Mouse (Mus musculus): Measurements from ENCODE around the gene Rora. TPM values are rescaled to one million over a fixed set of nuclear protein-coding genes. Genes with fewer than 3 reads are reported as not detected.

The Rora gene
- polyA plus RNA-seq, 1 experiment from 2014 or later, result 12.5 TPM

DNA sequence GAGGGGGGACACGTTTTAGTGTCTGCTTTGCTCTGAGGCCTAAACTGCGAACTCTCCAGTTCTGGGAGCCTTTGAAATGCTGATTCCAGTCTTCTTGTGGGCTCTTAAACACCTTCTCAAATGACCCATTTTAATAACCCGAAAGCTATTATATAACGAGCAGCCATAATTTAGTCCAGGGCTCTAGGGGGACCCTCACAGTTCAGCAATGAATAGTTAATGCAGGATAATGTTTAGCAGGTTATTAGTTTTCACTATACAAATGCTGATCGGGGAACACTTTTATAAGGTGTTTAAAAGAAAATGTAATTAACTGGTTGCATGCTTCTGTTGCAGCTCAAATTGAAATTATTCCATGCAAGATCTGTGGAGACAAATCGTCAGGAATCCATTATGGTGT lies 694.2 kb downstream of the Rora start:
- Histone ChIP-seq H3K4me1 (peaks cover 5% of the 10 kb centered on the region; the same call in 1 of the 2 replicates), H3K9me3 (no peaks in the 10 kb centered on the region), H3K9ac (no peak overlapping the region), H3K4me3 (no peak overlapping the region), H3K36me3 (no peaks in the 10 kb centered on the region), H3K27ac (no peak overlapping the region), H3K27me3 (no peaks in the 10 kb centered on the region), H3K4me2 (replicated peaks) (no peak overlapping the region)
- ATAC-seq (ENCODE audit: insufficient number of reproducible peaks, insufficient read depth, low FRiP score, low TSS enrichment), result no peak
- 38% methylated on average over 6 of the region's 6 CpGs for WGBS

DNA sequence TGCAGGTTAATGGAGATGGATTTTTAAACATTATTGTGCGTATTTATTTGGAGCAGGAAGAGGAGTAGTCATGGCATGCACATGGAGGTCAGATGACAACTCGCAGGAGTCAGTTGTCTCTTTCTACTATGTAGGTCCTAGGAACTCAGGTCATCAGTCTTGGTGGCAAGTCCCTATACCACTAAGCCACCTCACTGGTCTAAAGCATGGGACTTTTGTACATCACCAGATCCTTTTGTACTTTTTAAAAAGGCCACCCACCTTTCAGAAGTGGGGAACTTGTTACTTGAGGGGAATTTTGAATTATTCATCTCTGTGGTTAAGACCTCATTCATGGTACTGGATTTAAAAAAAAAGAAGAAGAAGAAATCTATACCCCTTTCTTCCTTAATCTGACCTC lies 696.0 kb downstream of the Rora start:
- H3K4me1 ChIP-seq, result peaks cover 5% of the 10 kb centered on the region; the same call in 1 of the 2 replicates
- no peak overlapping the region for H3K4me3 ChIP-seq
- H3K4me2 ChIP-seq (replicated peaks), result no peak overlapping the region
- H3K27me3 ChIP-seq, result no peaks in the 10 kb centered on the region
- WGBS, result 86% methylated on average over 2 of the region's 2 CpGs
- H3K9me3 ChIP-seq, result no peaks in the 10 kb centered on the region
- ATAC-seq (ENCODE audit: insufficient number of reproducible peaks, insufficient read depth, low FRiP score, low TSS enrichment), result no peak
- no peaks in the 10 kb centered on the region for H3K36me3 ChIP-seq
- H3K27ac ChIP-seq, result no peak overlapping the region
- no peak overlapping the region for H3K9ac ChIP-seq

DNA sequence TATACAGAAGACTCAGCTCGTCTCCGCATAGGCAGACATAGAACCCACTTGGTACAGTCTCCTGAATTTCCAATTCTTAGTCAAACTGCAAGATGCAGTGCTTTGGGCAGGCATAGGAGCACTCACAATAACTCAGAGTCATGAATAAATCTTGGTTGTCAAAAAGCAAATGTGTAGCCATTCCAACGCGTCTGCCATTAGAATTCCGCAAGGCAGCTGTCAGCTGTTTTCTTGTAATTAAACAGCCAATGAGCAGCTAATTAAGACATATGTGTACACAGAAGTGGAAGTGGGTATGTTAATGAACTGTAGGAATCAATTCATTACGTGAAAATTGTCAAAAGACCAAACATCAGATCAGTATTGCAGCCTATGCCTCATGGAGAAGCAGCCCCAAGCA lies 700.6 kb downstream of the Rora start:
- WGBS, result 88% methylated on average over 6 of the region's 6 CpGs
- no peak overlapping the region for H3K4me3 ChIP-seq
- H3K4me1 ChIP-seq, result peaks cover 8% of the 10 kb centered on the region; the same call in 1 of the 2 replicates
- H3K9me3 ChIP-seq, result no peaks in the 10 kb centered on the region
- no peak overlapping the region for H3K9ac ChIP-seq
- ATAC-seq (ENCODE audit: insufficient number of reproducible peaks, insufficient read depth, low FRiP score, low TSS enrichment), result no peak
- no peak overlapping the region for H3K27ac ChIP-seq
- H3K36me3 ChIP-seq, result no peaks in the 10 kb centered on the region
- no peaks in the 10 kb centered on the region for H3K27me3 ChIP-seq
- no peak overlapping the region for H3K4me2 ChIP-seq (replicated peaks)

DNA sequence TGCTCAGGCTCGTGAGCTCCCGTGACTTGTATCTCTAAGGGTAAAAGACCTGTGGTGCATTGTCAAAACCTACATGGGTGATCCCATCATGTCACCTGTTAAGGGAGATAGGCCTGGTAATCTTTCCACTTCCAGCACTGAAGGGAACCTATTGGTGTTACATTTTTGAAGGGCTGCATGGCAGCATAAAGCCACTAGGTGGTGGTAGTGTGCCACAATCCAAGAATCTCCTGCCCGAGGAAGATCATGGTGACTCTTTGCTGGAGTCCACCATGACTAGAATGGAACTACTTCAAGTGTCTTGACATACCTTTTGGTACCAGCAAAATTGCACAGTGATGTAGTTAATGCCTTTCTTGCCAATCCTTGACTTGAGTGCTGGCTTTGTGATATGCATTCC lies 704.2 kb downstream of the Rora start:
- Histone ChIP-seq H3K4me1 (peaks cover 8% of the 10 kb centered on the region; the same call in 1 of the 2 replicates), H3K9me3 (no peaks in the 10 kb centered on the region), H3K4me2 (replicated peaks) (no peak overlapping the region), H3K9ac (no peak overlapping the region), H3K4me3 (no peak overlapping the region), H3K27me3 (no peaks in the 10 kb centered on the region), H3K36me3 (no peaks in the 10 kb centered on the region), H3K27ac (no peak overlapping the region)
- no peak for ATAC-seq (ENCODE audit: insufficient number of reproducible peaks, insufficient read depth, low FRiP score, low TSS enrichment)
- 27% methylated on average over 3 of the region's 3 CpGs for WGBS

DNA sequence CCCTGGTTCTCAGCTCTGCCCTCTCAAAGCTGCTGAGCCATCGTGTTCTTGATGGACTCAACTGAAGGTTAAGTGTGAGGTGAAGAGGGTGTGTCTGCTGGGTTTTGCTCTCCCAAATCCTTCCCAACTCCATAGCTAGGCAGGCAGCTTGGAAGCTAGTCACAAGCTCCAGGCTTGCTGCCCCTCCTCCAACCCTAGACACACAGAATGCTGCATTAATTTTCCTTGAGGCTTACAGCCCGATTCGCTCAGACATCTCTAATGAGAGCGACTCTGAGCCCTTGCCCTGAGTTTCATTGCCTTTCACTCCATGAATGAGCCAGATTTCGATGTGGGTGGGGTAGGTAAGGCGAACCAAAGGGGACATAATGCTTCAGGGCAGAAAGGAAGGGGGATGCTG lies 705.2 kb downstream of the Rora start:
- no peaks in the 10 kb centered on the region for H3K27me3 ChIP-seq

DNA sequence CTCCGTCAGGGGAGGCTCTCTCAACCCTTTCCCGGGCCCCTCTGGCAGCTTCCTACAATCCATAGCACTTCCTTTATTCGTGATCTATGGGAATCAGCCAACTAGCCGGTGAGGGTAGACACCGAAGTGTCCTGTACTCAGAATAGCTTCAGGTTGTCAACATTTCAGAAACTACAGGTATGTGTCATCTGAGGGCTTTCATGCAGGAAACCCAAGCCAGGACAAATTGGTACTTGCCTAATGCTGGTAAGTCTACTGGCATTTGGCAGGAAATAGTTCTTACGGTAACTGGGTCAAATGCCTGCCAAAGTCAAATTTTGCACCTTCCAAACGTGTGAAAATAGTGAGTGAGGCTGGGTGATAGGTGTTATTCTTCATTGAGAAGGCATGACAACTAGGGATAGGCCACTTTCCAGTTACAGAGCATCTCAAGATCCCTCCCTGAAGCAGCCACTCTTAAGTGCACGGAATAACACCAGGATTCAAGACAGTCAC lies 708.4 kb downstream of the Rora start:
- ATAC-seq (ENCODE audit: insufficient number of reproducible peaks, insufficient read depth, low FRiP score, low TSS enrichment), result no peak
- Histone ChIP-seq H3K4me1 (peaks cover 8% of the 10 kb centered on the region; the same call in 1 of the 2 replicates), H3K9me3 (no peaks in the 10 kb centered on the region), H3K27ac (no peak overlapping the region), H3K9ac (no peak overlapping the region), H3K27me3 (no peaks in the 10 kb centered on the region), H3K4me2 (replicated peaks) (no peak overlapping the region), H3K36me3 (peaks cover 4% of the 10 kb centered on the region; the same call in 1 of the 2 replicates), H3K4me3 (no peak overlapping the region)
- 85% methylated on average over 8 of the region's 8 CpGs for WGBS

More for the DNA sequence above, 705.2 kb downstream of the Rora start:
- no peaks in the 10 kb centered on the region for H3K9me3 ChIP-seq
- no peak overlapping the region for H3K9ac ChIP-seq
- H3K36me3 ChIP-seq, result no peaks in the 10 kb centered on the region
- WGBS, result 63% methylated on average over 6 of the region's 6 CpGs
- ATAC-seq (ENCODE audit: insufficient number of reproducible peaks, insufficient read depth, low FRiP score, low TSS enrichment), result no peak
- H3K4me1 ChIP-seq, result peaks cover 8% of the 10 kb centered on the region; the same call in 1 of the 2 replicates
- H3K4me2 ChIP-seq (replicated peaks), result no peak overlapping the region
- H3K27ac ChIP-seq, result no peak overlapping the region
- H3K4me3 ChIP-seq, result no peak overlapping the region

DNA sequence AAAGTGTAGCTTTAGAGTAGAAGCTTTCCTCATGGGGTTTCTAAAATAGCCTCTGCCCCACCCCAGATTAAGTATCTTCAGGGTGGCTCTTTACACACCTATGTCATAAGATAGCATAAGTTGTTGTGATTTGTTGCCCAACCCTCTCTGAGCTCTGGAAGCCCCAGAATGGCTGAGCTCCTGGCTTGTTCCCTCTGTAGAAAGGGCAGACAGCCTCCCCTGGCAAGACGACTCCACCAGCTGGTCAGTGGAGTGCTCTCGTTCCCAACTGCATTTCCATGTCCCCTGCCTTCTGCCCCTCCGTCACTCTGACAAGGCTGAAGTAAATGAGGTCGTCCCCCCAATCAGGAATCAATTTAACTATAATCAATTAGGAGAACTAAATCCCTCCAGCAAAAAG lies 709.2 kb downstream of the Rora start:
- ATAC-seq (ENCODE audit: insufficient number of reproducible peaks, insufficient read depth, low FRiP score, low TSS enrichment), result no peak

DNA sequence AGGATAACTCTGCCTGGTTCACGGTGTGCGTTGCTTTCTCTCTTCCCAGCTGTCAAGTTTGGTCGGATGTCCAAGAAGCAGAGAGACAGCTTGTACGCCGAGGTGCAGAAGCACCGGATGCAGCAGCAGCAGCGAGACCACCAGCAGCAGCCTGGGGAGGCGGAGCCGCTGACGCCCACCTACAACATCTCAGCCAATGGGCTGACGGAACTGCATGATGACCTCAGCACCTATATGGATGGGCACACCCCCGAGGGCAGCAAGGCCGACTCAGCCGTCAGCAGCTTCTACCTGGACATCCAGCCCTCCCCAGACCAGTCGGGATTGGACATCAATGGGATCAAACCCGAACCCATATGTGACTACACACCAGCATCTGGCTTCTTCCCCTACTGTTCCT lies 710.5 kb downstream of the Rora start:
- no peak for ATAC-seq (ENCODE audit: insufficient number of reproducible peaks, insufficient read depth, low FRiP score, low TSS enrichment)
- H3K4me2 ChIP-seq (replicated peaks), result no peak overlapping the region; the same call in 1 of the 2 replicates

More for the DNA sequence above, 709.2 kb downstream of the Rora start:
- Histone ChIP-seq H3K27me3 (no peaks in the 10 kb centered on the region), H3K36me3 (peaks cover 4% of the 10 kb centered on the region; the same call in 1 of the 2 replicates), H3K27ac (no peak overlapping the region), H3K4me1 (peaks cover 8% of the 10 kb centered on the region; the same call in 1 of the 2 replicates), H3K4me2 (replicated peaks) (no peak overlapping the region), H3K4me3 (no peak overlapping the region), H3K9me3 (no peaks in the 10 kb centered on the region), H3K9ac (no peak overlapping the region)
- WGBS, result 37% methylated on average over 4 of the region's 4 CpGs

DNA sequence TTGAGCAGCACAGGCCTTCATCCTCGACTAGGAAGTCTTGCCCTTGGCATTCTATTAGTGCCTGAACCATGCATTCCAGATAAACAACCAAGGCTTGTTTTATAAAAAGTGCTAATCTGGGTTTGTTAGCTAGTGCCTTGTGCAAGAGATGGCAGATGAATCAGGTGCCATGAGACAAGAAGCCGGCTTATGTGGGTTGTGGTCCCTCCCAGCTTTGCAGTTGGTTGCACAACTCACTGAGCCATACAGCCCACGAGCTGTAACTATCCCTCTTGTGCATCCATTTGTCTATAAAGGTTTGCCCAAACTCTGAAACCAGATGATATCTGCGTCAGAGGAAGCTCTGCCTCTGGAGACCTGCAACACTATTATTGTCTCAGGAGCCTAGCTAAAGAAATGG lies 713.5 kb downstream of the Rora start:
- no peaks in the 10 kb centered on the region for H3K4me1 ChIP-seq
- no peaks in the 10 kb centered on the region for H3K27me3 ChIP-seq
- peaks cover 4% of the 10 kb centered on the region; the same call in 1 of the 2 replicates for H3K36me3 ChIP-seq
- no peak overlapping the region for H3K4me3 ChIP-seq
- no peak overlapping the region for H3K9ac ChIP-seq
- WGBS, result 78% methylated on average over 4 of the region's 4 CpGs
- no peak for ATAC-seq (ENCODE audit: insufficient number of reproducible peaks, insufficient read depth, low FRiP score, low TSS enrichment)
- no peaks in the 10 kb centered on the region for H3K9me3 ChIP-seq
- no peak overlapping the region for H3K4me2 ChIP-seq (replicated peaks)
- no peak overlapping the region for H3K27ac ChIP-seq

More for the DNA sequence above, 710.5 kb downstream of the Rora start:
- H3K9me3 ChIP-seq, result no peaks in the 10 kb centered on the region
- H3K4me1 ChIP-seq, result no peaks in the 10 kb centered on the region
- H3K27ac ChIP-seq, result no peak overlapping the region
- WGBS, result 55% methylated on average over 16 of the region's 16 CpGs
- H3K4me3 ChIP-seq, result no peak overlapping the region
- peaks cover 4% of the 10 kb centered on the region; the same call in 1 of the 2 replicates for H3K36me3 ChIP-seq
- H3K27me3 ChIP-seq, result no peaks in the 10 kb centered on the region
- no peak overlapping the region for H3K9ac ChIP-seq

DNA sequence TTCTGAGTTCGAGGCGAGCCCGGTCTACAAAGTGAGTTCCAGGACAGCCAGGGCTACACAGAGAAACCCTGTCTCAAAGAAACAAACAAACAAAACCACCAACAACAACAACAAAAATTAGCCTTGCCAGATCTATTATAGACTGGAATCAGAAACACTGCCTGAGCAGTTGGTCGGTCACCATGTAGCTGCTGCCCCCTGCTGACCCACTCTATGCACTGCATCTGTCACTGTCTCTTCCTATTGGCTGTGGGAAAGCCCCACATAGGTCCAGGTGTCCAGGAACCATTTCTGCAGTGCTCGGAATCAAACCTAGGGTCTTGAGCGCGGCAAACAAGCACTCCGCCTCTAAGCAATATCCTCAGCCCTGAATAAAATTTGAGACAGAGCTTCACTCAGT lies 714.5 kb downstream of the Rora start:
- Histone ChIP-seq H3K36me3 (peaks cover 4% of the 10 kb centered on the region; the same call in 1 of the 2 replicates), H3K4me2 (replicated peaks) (no peak overlapping the region), H3K27ac (no peak overlapping the region), H3K9me3 (no peaks in the 10 kb centered on the region), H3K4me1 (no peaks in the 10 kb centered on the region), H3K27me3 (no peaks in the 10 kb centered on the region), H3K9ac (no peak overlapping the region), H3K4me3 (no peak overlapping the region)
- 69% methylated on average over 8 of the region's 8 CpGs for WGBS
- no peak for ATAC-seq (ENCODE audit: insufficient number of reproducible peaks, insufficient read depth, low FRiP score, low TSS enrichment)

DNA sequence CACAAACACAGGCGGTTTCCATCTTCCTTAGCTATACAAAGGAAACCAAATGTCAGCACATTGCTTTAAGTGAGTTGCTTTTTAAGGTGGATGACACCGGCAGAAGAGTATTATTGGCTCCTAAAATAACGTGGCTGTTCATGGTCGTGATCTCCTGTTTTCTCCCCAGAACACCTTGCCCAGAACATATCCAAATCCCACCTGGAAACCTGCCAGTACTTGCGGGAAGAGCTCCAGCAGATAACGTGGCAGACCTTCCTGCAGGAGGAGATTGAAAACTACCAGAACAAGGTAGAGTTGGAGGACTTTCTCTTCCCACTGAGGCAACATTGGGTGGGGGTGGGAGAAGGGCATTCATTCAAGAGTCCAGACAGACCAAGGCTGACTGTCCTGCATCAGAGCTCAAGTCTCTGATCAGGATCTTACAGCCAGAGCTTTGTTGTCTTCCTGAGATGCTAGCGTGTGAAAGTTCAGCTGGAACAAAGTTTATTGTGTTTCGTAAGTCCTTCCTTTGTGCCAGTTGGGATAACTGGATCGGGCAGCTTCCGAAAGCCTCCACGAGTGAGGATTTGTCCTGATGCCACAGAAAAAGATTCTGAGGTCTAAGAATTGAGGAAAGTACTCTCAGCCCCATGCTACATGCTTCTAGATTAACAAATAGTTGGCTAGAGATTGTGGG lies 717.6 kb downstream of the Rora start:
- Histone ChIP-seq H3K4me1 (no peaks in the 10 kb centered on the region), H3K9ac (no peak overlapping the region), H3K4me3 (no peak overlapping the region), H3K27me3 (no peaks in the 10 kb centered on the region), H3K4me2 (replicated peaks) (no peak overlapping the region), H3K27ac (no peak overlapping the region), H3K36me3 (0 out of 2 replicates have a peak, but pooled peaks cover 11% of the 10 kb centered on the region), H3K9me3 (no peaks in the 10 kb centered on the region)
- ATAC-seq (ENCODE audit: insufficient number of reproducible peaks, insufficient read depth, low FRiP score, low TSS enrichment), result no peak
- 80% methylated on average over 11 of the region's 11 CpGs for WGBS

DNA sequence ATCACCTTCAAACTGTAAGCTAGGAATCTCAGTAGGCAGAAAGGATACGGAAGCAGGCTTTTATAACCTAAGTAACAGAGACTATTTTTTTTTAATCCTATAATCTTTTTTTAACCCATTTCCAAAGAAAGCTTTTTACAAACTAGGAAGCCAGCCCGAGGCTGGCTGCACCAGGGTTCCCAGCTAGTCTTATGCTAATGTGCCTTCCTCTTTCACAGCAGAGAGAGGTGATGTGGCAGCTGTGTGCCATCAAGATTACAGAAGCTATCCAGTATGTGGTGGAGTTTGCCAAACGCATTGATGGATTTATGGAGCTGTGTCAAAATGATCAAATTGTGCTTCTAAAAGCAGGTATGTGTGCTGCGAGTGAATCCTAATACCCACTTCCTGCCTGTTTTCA lies 719.3 kb downstream of the Rora start:
- H3K4me2 ChIP-seq (replicated peaks), result no peak overlapping the region
- H3K27me3 ChIP-seq, result no peaks in the 10 kb centered on the region
- no peak overlapping the region for H3K4me3 ChIP-seq
- H3K9me3 ChIP-seq, result no peaks in the 10 kb centered on the region
- no peak overlapping the region for H3K27ac ChIP-seq
- WGBS, result 51% methylated on average over 4 of the region's 4 CpGs
- H3K36me3 ChIP-seq, result peaks cover 23% of the 10 kb centered on the region
- no peaks in the 10 kb centered on the region for H3K4me1 ChIP-seq
- no peak overlapping the region for H3K9ac ChIP-seq
- ATAC-seq (ENCODE audit: insufficient number of reproducible peaks, insufficient read depth, low FRiP score, low TSS enrichment), result no peak
